Mouse (Mus musculus) brain, embryonic 14.5 days (tissue): ENCODE data around the gene Slc9a3.

Experiments used
- CTCF ChIP-seq: fragments of 200-500 bp; IDR thresholded peaks from 2 replicates; pipeline ENCODE4 v1.5.1; 2012; ENCODE audit warnings: inconsistent platforms, mild to moderate bottlenecking, moderate library complexity, borderline replicate concordance; ENCODE audit not compliant: insufficient read depth, insufficient read length; ENCODE audit errors: extremely low read depth
- POLR2A ChIP-seq: fragments of 200-500 bp; IDR thresholded peaks from 2 replicates; pipeline ENCODE4 v1.6.1; 2012; ENCODE audit warnings: mild to moderate bottlenecking, inconsistent platforms, borderline replicate concordance; ENCODE audit not compliant: poor library complexity, insufficient read depth, insufficient read length, severe bottlenecking; ENCODE audit errors: extremely low read depth

DNA sequence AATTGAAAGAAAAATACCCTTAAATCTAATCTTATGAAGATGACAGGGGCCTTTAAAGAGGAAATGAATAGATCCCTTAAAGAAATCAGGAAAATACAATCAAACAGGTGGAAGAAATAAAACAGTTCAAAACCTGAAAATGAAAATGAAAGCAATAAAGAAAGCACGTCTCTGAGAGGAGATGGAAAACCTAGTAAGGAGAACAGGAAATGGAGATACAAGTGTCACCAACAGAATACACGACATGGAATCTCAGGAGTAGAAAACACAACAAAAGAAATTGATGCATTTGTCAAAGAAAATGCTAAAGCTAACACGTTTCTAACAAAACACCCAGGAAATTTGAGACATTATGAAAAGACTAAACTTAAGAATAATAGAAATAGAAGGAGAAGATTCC is 75.2 kb downstream of the Slc9a3 start:
- TF ChIP-seq CTCF (no peak), POLR2A (no peak)
